Mouse (Mus musculus) large intestine, adult 2 months (tissue): ENCODE measurements at regions not wholly inside any gene's neighbourhood (a gene's known extent, or its start where the extent isn't known, plus 50 kb on each side); places are given as distances from the start of the nearest gene placed in this dataset.

Source experiments
- DNase-seq: peaks from one replicate; pipeline ENCODE4 v3.0.0-alpha.2; 2012; ENCODE audit warnings: low read depth, low spot score
- WGBS: fragments of 180-500 bp; shearing (Covaris S2); methylation state at CpG from one replicate; pipeline ENCODE4 v1.1.7; 2018; 5-methylcytosine and 5-hydroxymethylcytosine counted together

GRCm38 (mm10) chr15:56061326-56061725 is 1416.1 kb downstream of the Slc22a22 start:
- WGBS, result 48% methylated on average over 4 of the region's 4 CpGs
- no peak for DNase-seq

- WGBS, result 50% methylated on average over 7 of the region's 7 CpGs
- no peak for DNase-seq
Measured at GRCm38 (mm10) chr15:56050716-56051115, 1426.7 kb downstream of the Slc22a22 start.

- DNase-seq, result no peak
- WGBS, result 78% methylated on average over 2 of the region's 2 CpGs
Measured at GRCm38 (mm10) chr15:56047832-56048231, 1429.6 kb downstream of the Slc22a22 start.

- DNase-seq, result peak; percentile 35
- WGBS, result 33% methylated on average over 16 of the region's 16 CpGs
Measured at GRCm38 (mm10) chr15:56046679-56047532, 1430.5 kb downstream of the Slc22a22 start.

- 78% methylated on average over 10 of the region's 10 CpGs for WGBS
- DNase-seq, result no peak
Measured at GRCm38 (mm10) chr15:56045510-56046245, 1431.7 kb downstream of the Slc22a22 start.

- WGBS, result 79% methylated on average over 4 of the region's 4 CpGs
- no peak for DNase-seq
Measured at GRCm38 (mm10) chr15:56043282-56043681, 1434.1 kb downstream of the Slc22a22 start.

GRCm38 (mm10) chr15:56042449-56042848 is 1435.0 kb downstream of the Slc22a22 start:
- DNase-seq, result no peak

GRCm38 (mm10) chr15:56030007-56030406 is 1447.4 kb downstream of the Slc22a22 start:
- WGBS, result 73% methylated on average over 2 of the region's 2 CpGs
- DNase-seq, result no peak

- whole genome bisulfite sequencing, result 27% methylated on average over 5 of the region's 5 CpGs
- no peak for DNase-seq
Measured at GRCm38 (mm10) chr15:56027197-56027818, 1450.1 kb downstream of the Slc22a22 start.

GRCm38 (mm10) chr15:56024705-56025104 is 1452.7 kb downstream of the Slc22a22 start:
- no peak for DNase-seq
- WGBS, result 50% methylated on average over 1 of the region's 1 CpGs

- no peak for DNase-seq
- WGBS, result 81% methylated on average over 5 of the region's 5 CpGs
Measured at GRCm38 (mm10) chr15:56023862-56024484, 1453.5 kb downstream of the Slc22a22 start.

- no peak for DNase-seq
- 85% methylated on average over 4 of the region's 4 CpGs for WGBS
Measured at GRCm38 (mm10) chr15:56022315-56022714, 1455.1 kb downstream of the Slc22a22 start.

GRCm38 (mm10) chr15:56018141-56018540 is 1459.3 kb downstream of the Slc22a22 start:
- WGBS, result 63% methylated on average over 1 of the region's 1 CpGs
- DNase-seq, result no peak

GRCm38 (mm10) chr15:56017561-56017960 is 1459.9 kb downstream of the Slc22a22 start:
- DNase-seq, result no peak
- 78% methylated on average over 1 of the region's 1 CpGs for WGBS

- DNase-seq, result no peak
- 81% methylated on average over 1 of the region's 1 CpGs for WGBS
Measured at GRCm38 (mm10) chr15:56016070-56016469, 1461.4 kb downstream of the Slc22a22 start.

- no peak for DNase-seq
- 61% methylated on average over 8 of the region's 8 CpGs for WGBS
Measured at GRCm38 (mm10) chr15:56014059-56014620, 1463.3 kb downstream of the Slc22a22 start.

GRCm38 (mm10) chr15:56008603-56009174 is 1468.7 kb downstream of the Slc22a22 start:
- WGBS, result 83% methylated on average over 5 of the region's 5 CpGs
- no peak for DNase-seq

- 81% methylated on average over 3 of the region's 3 CpGs for WGBS
- DNase-seq, result no peak
Measured at GRCm38 (mm10) chr15:56007376-56007775, 1470.0 kb downstream of the Slc22a22 start.

- 83% methylated on average over 8 of the region's 8 CpGs for WGBS
- no peak for DNase-seq
Measured at GRCm38 (mm10) chr15:56005361-56005760, 1472.1 kb downstream of the Slc22a22 start.
